Mouse (Mus musculus) monocyte, adult 2 months (primary cell): ENCODE measurements around the gene Tomm40.

Source experiments
- DNase-seq, 2 experiments: peaks; one replicate each; pipeline ENCODE4 v3.0.0; 2022; ENCODE audit warnings: low spot score in 2 of 2, low read depth in 1 of 2

Gene Tomm40

GRCm38 (mm10) chr7:19745971-19746370 is 30.7 kb upstream of the Tomm40 start:
- DNase-seq, result no peak

DNA sequence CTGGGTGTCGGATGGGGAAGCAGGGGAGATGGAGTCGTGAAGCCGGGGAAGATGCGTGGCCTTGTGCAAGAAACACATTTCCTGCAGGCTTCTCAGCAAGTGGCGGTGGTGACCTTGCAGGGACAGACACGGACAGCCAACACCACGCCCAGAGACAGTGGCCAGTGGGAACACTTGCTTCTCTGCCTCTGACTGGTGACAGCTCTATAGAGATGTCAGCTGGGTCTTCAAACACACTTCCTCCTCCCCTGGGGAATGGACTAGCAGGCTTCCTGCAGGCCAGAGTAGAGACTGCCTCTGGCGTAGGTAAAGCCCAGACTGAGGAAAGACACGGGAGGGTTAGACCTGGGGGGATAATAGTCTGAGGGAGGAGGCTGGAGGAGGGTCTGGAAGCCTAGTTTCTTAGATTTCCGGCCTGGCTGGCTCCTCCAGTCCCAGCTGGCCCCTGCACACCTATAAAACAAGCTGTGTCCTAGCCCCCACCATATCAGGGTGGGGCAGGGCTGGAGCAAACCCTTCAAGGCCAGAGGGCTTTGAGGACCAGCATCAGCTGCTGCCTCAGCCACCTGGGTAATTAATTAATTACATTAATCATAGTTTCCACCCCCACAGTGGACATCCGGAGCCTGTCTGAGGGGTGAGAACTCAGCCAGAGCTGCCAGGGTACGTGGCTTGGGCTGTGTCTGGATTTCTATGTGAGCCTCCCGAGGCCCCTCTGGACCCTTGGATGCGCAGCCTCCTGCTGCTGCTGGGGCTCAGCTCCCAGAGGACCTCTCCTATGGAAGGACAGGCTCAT is 29.6 kb upstream of the Tomm40 start:
- DNase-seq, result peak in 1 of 2 experiments; percentile 18

GRCm38 (mm10) chr7:19743791-19744190 is 28.6 kb upstream of the Tomm40 start:
- DNase-seq, result no peak

- DNase-seq, result no peak
Observed at GRCm38 (mm10) chr7:19742468-19742867, 27.2 kb upstream of the Tomm40 start.

- no peak for DNase-seq
Observed at GRCm38 (mm10) chr7:19741329-19742031, 26.2 kb upstream of the Tomm40 start.

DNA sequence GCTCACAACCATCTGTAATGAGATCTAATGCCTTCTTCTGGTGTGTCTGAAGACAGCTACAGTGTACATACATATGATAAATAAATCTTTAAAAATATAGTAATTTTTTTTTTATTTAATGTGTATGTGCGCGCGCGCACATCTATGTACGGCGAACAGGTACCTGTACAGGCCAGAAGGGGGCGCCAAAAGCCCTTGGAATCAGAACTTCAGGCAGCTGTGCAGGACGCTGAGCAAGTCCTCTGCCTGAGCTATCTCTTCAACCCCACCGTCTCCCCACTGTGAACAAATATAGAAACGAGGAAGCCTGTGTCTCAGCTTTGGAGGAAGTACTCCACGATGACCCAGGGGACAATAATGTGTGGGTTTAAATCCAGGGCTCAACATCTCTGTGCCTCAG is 25.0 kb upstream of the Tomm40 start:
- DNase-seq, result no peak

DNA sequence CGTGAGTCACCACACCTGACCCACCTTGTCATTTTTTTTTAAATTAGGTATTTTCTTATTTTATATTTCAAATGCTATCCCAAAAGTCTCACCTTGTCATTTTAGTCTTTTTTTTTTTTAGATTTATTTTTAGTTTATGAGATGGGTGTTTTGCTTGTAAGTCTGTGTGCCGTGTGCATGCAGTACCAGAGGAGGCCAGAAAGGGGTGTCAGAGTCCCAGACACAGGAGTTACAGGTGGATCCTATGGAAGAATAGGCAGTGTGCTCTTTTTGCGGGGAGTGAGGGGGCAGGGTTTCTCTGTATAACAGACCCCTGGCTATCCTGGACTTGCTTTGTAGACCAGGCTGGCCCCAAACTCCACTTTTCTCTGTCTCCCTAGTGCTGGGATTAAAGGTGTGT is 23.5 kb upstream of the Tomm40 start:
- DNase-seq, result no peak

- no peak for DNase-seq
Observed at GRCm38 (mm10) chr7:19736389-19737057, 21.3 kb upstream of the Tomm40 start.

- DNase-seq, result no peak
Observed at GRCm38 (mm10) chr7:19734178-19734666, 19.0 kb upstream of the Tomm40 start.

DNA sequence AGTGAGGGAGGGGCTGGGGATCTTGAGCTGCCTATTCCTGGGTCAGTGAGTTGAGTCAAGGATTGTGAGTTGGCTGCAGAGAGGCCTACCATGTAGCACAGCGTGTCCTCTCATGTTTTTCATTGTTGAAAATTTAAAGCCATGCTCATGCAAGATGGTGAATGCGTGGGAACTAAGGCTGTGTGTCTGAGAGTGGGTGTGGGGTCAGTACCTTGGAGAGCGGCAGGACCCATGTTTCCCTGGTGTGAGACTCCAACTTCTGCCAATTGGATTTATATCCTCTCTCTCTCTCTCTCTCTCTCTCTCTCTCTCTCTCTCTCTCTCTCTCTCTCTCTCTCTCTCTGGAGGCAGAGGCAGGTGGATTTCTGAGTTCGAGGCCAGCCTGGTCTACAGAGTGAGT is 11.3 kb upstream of the Tomm40 start:
- DNase-seq, result no peak

DNA sequence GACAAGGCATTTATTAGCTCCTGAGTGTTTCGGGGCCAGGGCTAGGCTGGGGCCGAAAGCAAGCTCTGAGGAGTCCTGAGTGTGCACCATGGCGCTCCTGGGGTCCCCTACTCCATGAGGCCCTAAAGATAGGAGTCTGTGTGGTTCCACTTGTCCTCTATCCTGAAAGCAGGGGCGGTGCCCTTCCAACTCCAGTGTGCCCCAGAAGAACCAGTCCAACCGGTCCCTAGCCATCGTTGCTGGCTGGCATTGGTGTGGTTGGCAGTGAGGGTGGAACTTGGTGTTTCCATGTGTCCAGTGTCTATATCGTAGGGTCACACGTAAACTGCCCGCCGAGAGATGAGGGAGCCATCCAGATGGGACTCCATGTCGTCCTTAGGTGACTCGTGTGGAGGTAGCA is 8.9 kb upstream of the Tomm40 start:
- DNase-seq, result no peak

DNA sequence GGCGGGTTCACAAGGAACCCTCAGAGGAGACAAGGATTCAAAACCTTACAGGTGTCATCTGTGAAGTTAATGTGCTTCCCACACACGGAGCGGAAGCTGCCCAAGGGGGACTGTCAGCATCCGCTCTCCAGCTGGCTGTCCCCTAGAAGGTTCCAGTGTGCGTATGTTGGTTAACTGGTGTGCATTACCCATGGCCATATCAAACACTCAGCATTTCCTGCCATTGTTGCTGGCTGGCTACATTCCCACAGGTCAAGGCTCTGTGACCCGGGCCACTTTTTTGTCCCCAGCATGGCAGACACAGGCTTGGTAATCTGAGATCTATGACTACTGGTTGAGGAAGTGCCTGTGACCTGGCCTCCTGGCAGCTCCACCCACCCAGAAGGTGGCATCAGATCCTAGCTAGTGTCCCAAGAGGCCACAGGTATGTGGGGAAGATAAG is 7.5 kb upstream of the Tomm40 start:
- no peak for DNase-seq

GRCm38 (mm10) chr7:19719200-19719599 is 4.0 kb upstream of the Tomm40 start:
- no peak for DNase-seq

GRCm38 (mm10) chr7:19718297-19718952 is 3.2 kb upstream of the Tomm40 start:
- DNase-seq, result no peak

- no peak for DNase-seq
Observed at GRCm38 (mm10) chr7:19717346-19717745, 2.1 kb upstream of the Tomm40 start.

GRCm38 (mm10) chr7:19716822-19717221 is 1.6 kb upstream of the Tomm40 start:
- no peak for DNase-seq

- no peak for DNase-seq
Observed at GRCm38 (mm10) chr7:19716055-19716682, 931 bp upstream of the Tomm40 start.

- no peak for DNase-seq
Observed at GRCm38 (mm10) chr7:19714836-19715235, 402 bp downstream of the Tomm40 start.

- DNase-seq, result no peak
Observed at GRCm38 (mm10) chr7:19713598-19713997, 1.6 kb downstream of the Tomm40 start.

- no peak for DNase-seq
Observed at GRCm38 (mm10) chr7:19713196-19713595, 2.0 kb downstream of the Tomm40 start.

- DNase-seq, result no peak
Observed at GRCm38 (mm10) chr7:19712414-19712813, 2.8 kb downstream of the Tomm40 start.
